Comparison of ENCODE assay signal across 23 mouse cellular contexts in genomic region chr7:65064638-65065037, GRCm38 (mm10).
A peak's percentile ranks its signal among the peaks of the same experiment; 100 is the strongest.
DNase-seq lines count a peak whose midpoint lies in the region; ATAC-seq and TF ChIP-seq lines count a peak whose summit lies in the region.
"Had no signal": no experiment of that assay in that cellular context is flagged by ENCODE, and none has a peak within 500 bp of the region (broad histone marks: within the 10 kb centered on the region; RNA-seq: fewer than 3 reads in every experiment).

No protein-coding gene starts in this region.

- DNase-seq in hindbrain, embryonic 10.5 days (ENCODE audit: low spot score) = no peak
- DNase-seq in hindbrain, embryonic 14.5 days (ENCODE audit: low spot score) = no peak
- peak; percentile 8 for DNase-seq in retina, embryonic 14.5 days (ENCODE audit: low spot score)
- DNase-seq in retina, postnatal 1 day = no peak
- DNase-seq in ES-E14 (ENCODE audit: low read depth, low spot score) = peak; percentile 63
- DNase-seq in frontal cortex, postnatal 14 days (ENCODE audit: low spot score in 2 of 2) = no peak
- DNase-seq: adrenal gland, postnatal 10 days; adrenal gland, postnatal 36 days; B cell, adult 2 months; cerebellum, adult 18-20 months; cerebellum, adult 9-10 months; cerebellum, postnatal 14 days; gastrocnemius, postnatal 10 days; gastrocnemius, postnatal 36 days; heart, adult 2 months; heart, postnatal 14 days; heart, postnatal 4 days; kidney, adult 11 months had no signal

- H3K4me1 ChIP-seq in hindbrain, embryonic 10.5 days (replicated peaks) = peaks cover 21% of the 10 kb centered on the region
- H3K4me1 ChIP-seq in hindbrain, embryonic 14.5 days (replicated peaks; ENCODE audit: control insufficient read depth, insufficient read depth, low read length) = no peaks in the 10 kb centered on the region; the same call in 1 of the 2 replicates
- H3K4me1 ChIP-seq in ES-E14 (ENCODE audit: control insufficient read depth in 2 of 2, insufficient read depth in 2 of 2, low read length in 2 of 2, poor library complexity in 1 of 2) = peaks cover 6 to 18% of the 10 kb centered on the region in 2 experiments
- H3K4me1 ChIP-seq in intestine, embryonic 16.5 days (ENCODE audit: control insufficient read depth, insufficient read depth, low read length) = no peaks in the 10 kb centered on the region
- H3K4me1 ChIP-seq: heart, embryonic 13.5 days had no signal

- no peak overlapping the region for H3K4me3 ChIP-seq in hindbrain, embryonic 10.5 days
- no peak overlapping the region for H3K4me3 ChIP-seq in hindbrain, embryonic 14.5 days (replicated peaks; ENCODE audit: low read length)
- H3K4me3 ChIP-seq in ES-E14 (ENCODE audit: insufficient read depth in 1 of 2, low read depth in 1 of 2, low read length in 2 of 2, poor library complexity in 1 of 2, severe bottlenecking in 1 of 2) = peak overlapping the region; percentile 46 to 56
- H3K4me3 ChIP-seq in intestine, embryonic 16.5 days (ENCODE audit: low read length) = no peak overlapping the region
- H3K4me3 ChIP-seq: heart, adult 2 months; heart, embryonic 10.5 days; heart, embryonic 13.5 days; hindbrain, embryonic 15.5 days had no signal

- H3K36me3 ChIP-seq in hindbrain, embryonic 10.5 days = no peaks in the 10 kb centered on the region
- H3K36me3 ChIP-seq in hindbrain, embryonic 14.5 days (replicated peaks; ENCODE audit: control insufficient read depth, insufficient read depth) = no peaks in the 10 kb centered on the region
- no peaks in the 10 kb centered on the region for H3K36me3 ChIP-seq in ES-E14 (ENCODE audit: control insufficient read depth, insufficient read depth, low read length, poor library complexity, severe bottlenecking)
- no peaks in the 10 kb centered on the region for H3K36me3 ChIP-seq in intestine, embryonic 16.5 days (ENCODE audit: control insufficient read depth, insufficient read depth, low read length)
- H3K36me3 ChIP-seq: heart, embryonic 10.5 days; heart, embryonic 13.5 days; hindbrain, embryonic 15.5 days had no signal

- no peak for ATAC-seq in hindbrain, embryonic 14.5 days (ENCODE audit: low FRiP score)
- no peak for ATAC-seq in intestine, embryonic 16.5 days
- ATAC-seq: forebrain, embryonic 14.5 days had no signal

- H3K4me2 ChIP-seq in hindbrain, embryonic 14.5 days (replicated peaks) = no peak overlapping the region
- no peak overlapping the region for H3K4me2 ChIP-seq in intestine, embryonic 16.5 days (ENCODE audit: low read depth, low read length)
- H3K4me2 ChIP-seq: heart, embryonic 13.5 days; hindbrain, embryonic 15.5 days had no signal

- H3K9ac ChIP-seq in hindbrain, embryonic 14.5 days = no peak overlapping the region
- H3K9ac ChIP-seq in ES-E14 (ENCODE audit: insufficient read depth, low read depth, low read length, poor library complexity, severe bottlenecking) = peak overlapping the region; percentile 76
- no peak overlapping the region for H3K9ac ChIP-seq in intestine, embryonic 16.5 days (ENCODE audit: low read depth, low read length)
- H3K9ac ChIP-seq: heart, embryonic 13.5 days; hindbrain, embryonic 15.5 days had no signal

- 8% methylated on average over 5 of the region's 5 CpGs for WGBS in hindbrain, embryonic 10.5 days
- 18% methylated on average over 5 of the region's 5 CpGs for WGBS in hindbrain, embryonic 14.5 days
- 56% methylated on average over 5 of the region's 5 CpGs for WGBS in intestine, embryonic 16.5 days

- H3K9me3 ChIP-seq in hindbrain, embryonic 10.5 days = no peaks in the 10 kb centered on the region
- H3K9me3 ChIP-seq in hindbrain, embryonic 14.5 days (ENCODE audit: control insufficient read depth, low read length) = no peaks in the 10 kb centered on the region
- H3K9me3 ChIP-seq in ES-E14 (ENCODE audit: control insufficient read depth, insufficient read depth, low read depth, low read length) = no peaks in the 10 kb centered on the region
- H3K9me3 ChIP-seq in intestine, embryonic 16.5 days (ENCODE audit: control insufficient read depth, low read length) = no peaks in the 10 kb centered on the region
- H3K9me3 ChIP-seq: heart, embryonic 10.5 days; heart, embryonic 13.5 days; hindbrain, embryonic 15.5 days had no signal

- in situ Hi-C loops in ES-E14 (cut with MboI; ENCODE audit: low sequenced_read_pairs in 2 of 2, unreplicated experiment in 2 of 2) = no loop called here

- H3K27ac ChIP-seq in hindbrain, embryonic 10.5 days = peak overlapping the region; percentile 67
- no peak overlapping the region for H3K27ac ChIP-seq in hindbrain, embryonic 14.5 days
- peak overlapping the region; percentile 96 for H3K27ac ChIP-seq in ES-E14 (ENCODE audit: insufficient read depth, low read depth, low read length, poor library complexity, severe bottlenecking)
- H3K27ac ChIP-seq in intestine, embryonic 16.5 days (ENCODE audit: low read length) = no peak overlapping the region
- H3K27ac ChIP-seq: heart, adult 2 months; heart, embryonic 10.5 days; heart, embryonic 13.5 days had no signal

- H3K27me3 ChIP-seq in hindbrain, embryonic 10.5 days (ENCODE audit: insufficient read depth, poor library complexity, severe bottlenecking) = no peaks in the 10 kb centered on the region; the same call in 1 of the 2 replicates
- H3K27me3 ChIP-seq in hindbrain, embryonic 14.5 days (ENCODE audit: control insufficient read depth, insufficient read depth, low read length) = no peaks in the 10 kb centered on the region
- no peaks in the 10 kb centered on the region for H3K27me3 ChIP-seq in intestine, embryonic 16.5 days (replicated peaks; ENCODE audit: control insufficient read depth, insufficient read depth, low read length)
- H3K27me3 ChIP-seq: heart, embryonic 13.5 days; hindbrain, embryonic 15.5 days had no signal

TF ChIP-seq in ES-E14, 5 proteins besides CTCF, POLR2A, EP300 and RAD21:
- no peak for TF ChIP-seq ZNF384 (IDR thresholded peaks at IDR 0.05; ENCODE audit: low read depth, low read length)
- TF ChIP-seq ZC3H11A (IDR thresholded peaks at IDR 0.05; ENCODE audit: borderline replicate concordance, low read depth, low read length) = no peak
- TF ChIP-seq HCFC1 (IDR thresholded peaks at IDR 0.05; ENCODE audit: borderline replicate concordance, insufficient read depth, low read length) = no peak

Comparison
In these comparisons a context has a peak if more than half of its experiments do, and no peak if none do; other contexts are left out.
1. DNase-seq: peak in retina, embryonic 14.5 days (single experiment) and ES-E14 (single experiment); none in hindbrain, embryonic 10.5 days (single experiment), hindbrain, embryonic 14.5 days (single experiment), retina, postnatal 1 day (single experiment) and frontal cortex, postnatal 14 days (0 of 2).
2. H3K27ac ChIP-seq: peak in hindbrain, embryonic 10.5 days (single experiment) and ES-E14 (single experiment); none in hindbrain, embryonic 14.5 days (single experiment) and intestine, embryonic 16.5 days (single experiment).
3. H3K4me3 ChIP-seq: peak in ES-E14 (2 of 2); none in hindbrain, embryonic 10.5 days (single experiment), hindbrain, embryonic 14.5 days (single experiment) and intestine, embryonic 16.5 days (single experiment).